Mouse (Mus musculus) spleen, adult 10 weeks (tissue): ENCODE data around the gene D2hgdh. TPM values are rescaled to one million over a fixed set of nuclear protein-coding genes. Genes with fewer than 3 reads are reported as not detected.

Experiments used
- polyA plus RNA-seq: library from polyadenylated mRNA; stranded (reverse); fragments of 350-450 nt; fragmentation: Illumina TruSeq; extraction: RNeasy Lipid Tissue Mini Kit (QIAGEN cat#74804); gene quantifications from one replicate; pipeline ENCODE4 v1.2.3, GENCODE M21; 2015; ENCODE audit warnings: low replicate concordance; ENCODE audit not compliant: insufficient read depth

Gene D2hgdh
- polyA plus RNA-seq: 26.5 TPM

GRCm38 (mm10) chr1:93824609-93825008 lies at the start of gene D2hgdh:
TSS of gene D2hgdh (plus strand) at chr1:93824909.

GRCm38 (mm10) chr1:93801741-93802238 lies 22.9 kb upstream of the D2hgdh start, which contains the start of gene Dtymk:
TSS of gene Dtymk (minus strand) at chr1:93801934.

DNA sequence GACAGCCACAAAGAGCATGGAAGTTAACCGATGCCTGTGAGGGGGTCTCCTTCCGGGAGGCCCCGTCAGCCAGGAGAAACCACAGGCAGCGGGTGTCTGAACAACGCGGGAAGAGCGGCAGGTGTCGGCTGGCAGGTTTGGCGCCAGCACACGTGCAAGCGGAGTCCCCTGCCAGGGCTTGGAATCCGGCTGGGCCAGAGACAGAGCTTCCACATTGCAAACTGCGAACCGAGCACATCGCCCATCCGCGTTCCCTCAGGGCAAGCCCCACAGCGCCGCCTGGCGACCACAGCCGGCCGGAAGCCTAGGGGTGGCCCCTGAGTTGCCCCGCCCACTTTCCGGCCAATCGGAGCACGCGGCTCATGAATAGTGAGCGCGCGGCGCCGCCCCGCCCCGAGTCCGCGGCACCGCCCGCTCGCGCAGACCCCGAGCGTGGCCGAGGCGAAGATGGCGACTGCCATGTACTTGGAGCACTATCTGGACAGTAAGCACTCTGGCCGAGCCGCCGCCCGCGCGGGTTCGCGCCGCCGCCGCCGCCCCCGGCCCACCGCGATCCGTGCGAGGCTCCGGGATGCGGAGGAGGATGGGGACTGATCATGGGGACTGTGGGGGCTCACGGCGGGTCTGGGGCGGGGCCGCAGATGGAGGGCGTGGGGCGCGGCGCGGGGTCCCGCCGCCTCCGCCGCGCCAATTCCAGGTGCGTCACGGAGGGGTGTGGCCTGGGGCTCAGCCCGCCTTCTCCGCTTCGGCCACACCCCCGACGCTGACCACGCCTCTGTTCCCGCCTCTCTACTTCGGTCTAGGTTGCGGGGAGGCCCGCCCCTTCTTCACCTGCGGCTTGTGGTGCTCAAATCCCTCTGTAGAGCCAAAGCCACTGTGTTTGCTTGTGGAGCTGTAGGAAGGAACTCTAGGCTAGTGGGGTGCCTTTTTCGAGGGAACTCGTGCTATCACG lies 20.9 kb upstream of the D2hgdh start, which contains the start of gene Ing5:
Gene Ing5, plus strand, starts transcription at position 410 of the 952 bp plus-strand sequence.

GRCm38 (mm10) chr1:93861048-93861447 lies 36.3 kb downstream of the D2hgdh start, which contains the start of gene Gal3st2:
TSS of gene Gal3st2 (plus strand) at chr1:93861306.

Other genes starting within 250 kb of the D2hgdh start
- gene Stk25, start 166.2 kb upstream of the D2hgdh start, polyA plus RNA-seq: 93.9 TPM
- gene Bok, start 139.2 kb upstream of the D2hgdh start, polyA plus RNA-seq: 8.8 TPM
- 62.1 TPM for gene Atg4b, start 73.4 kb upstream of the D2hgdh start, polyA plus RNA-seq
- 15.6 TPM for gene Thap4, start 70.0 kb upstream of the D2hgdh start, polyA plus RNA-seq
- 127 TPM for gene Dtymk, start 23.0 kb upstream of the D2hgdh start, polyA plus RNA-seq
- gene Ing5, start 20.9 kb upstream of the D2hgdh start, polyA plus RNA-seq: 25.5 TPM
- 12.7 TPM for gene Gal3st2, start 36.4 kb downstream of the D2hgdh start, polyA plus RNA-seq
- gene Gal3st2b, start 93.4 kb downstream of the D2hgdh start, polyA plus RNA-seq: 5.9 TPM
- gene Gal3st2c, start 165.6 kb downstream of the D2hgdh start, polyA plus RNA-seq: 0.62 TPM
- gene Neu4, start 195.5 kb downstream of the D2hgdh start, polyA plus RNA-seq: not detected
- 2.0 TPM for gene Pdcd1, start 227.6 kb downstream of the D2hgdh start, polyA plus RNA-seq